Mouse (Mus musculus) forebrain, embryonic 13.5 days (tissue): ENCODE measurements around the gene Rps15. TPM values are rescaled to one million over a fixed set of nuclear protein-coding genes. Genes with fewer than 3 reads are reported as not detected.

Experiments
- ATAC-seq: fragments of 200-750 bp; cut with Nextera tagmentation; 2 replicates; pipeline ENCODE4 v1.8.0; 2017
- H3K27ac ChIP-seq: fragments of 300-500 bp; sonication (generic); 2 replicates; pipeline ENCODE4 v1.5.1; 2015; ENCODE audit warnings: inconsistent platforms, mild to moderate bottlenecking, moderate library complexity
- H3K27me3 ChIP-seq: fragments of 300-500 bp; sonication (generic); 2 replicates; pipeline ENCODE4 v1.6.1; 2015; ENCODE audit warnings: mild to moderate bottlenecking, inconsistent platforms
- H3K36me3 ChIP-seq: fragments of 300-500 bp; sonication (generic); 2 replicates; pipeline ENCODE4 v1.6.1; 2015; ENCODE audit warnings: mild to moderate bottlenecking, inconsistent platforms; ENCODE audit not compliant: poor library complexity, severe bottlenecking
- H3K4me1 ChIP-seq: fragments of 300-500 bp; sonication (generic); 2 replicates; pipeline ENCODE4 v1.6.1; 2015; ENCODE audit warnings: inconsistent platforms
- H3K4me2 ChIP-seq: fragments of 300-500 bp; sonication (generic); 2 replicates; pipeline ENCODE4 v1.6.1; 2015; ENCODE audit warnings: inconsistent platforms, mild to moderate bottlenecking, moderate library complexity
- H3K4me3 ChIP-seq: fragments of 300-500 bp; sonication (generic); 2 replicates; pipeline ENCODE4 v1.5.1; 2015; ENCODE audit warnings: mild to moderate bottlenecking, inconsistent platforms
- H3K9ac ChIP-seq: fragments of 300-500 bp; sonication (generic); 2 replicates; pipeline ENCODE4 v1.6.1; 2015; ENCODE audit warnings: mild to moderate bottlenecking, inconsistent platforms
- H3K9me3 ChIP-seq: fragments of 300-500 bp; sonication (generic); replicated peaks from 2 replicates; pipeline ENCODE4 v1.6.1; 2016; ENCODE audit warnings: inconsistent platforms
- WGBS: fragments of 180-500 bp; shearing (Covaris S2); methylation state at CpG from one replicate; pipeline ENCODE4 v1.1.7; 2015; 5-methylcytosine and 5-hydroxymethylcytosine counted together
- polyA plus RNA-seq: library from polyadenylated mRNA; unstranded; fragments of >200 nt; fragmentation: Nextera tagmentation; extraction: Ambion mirVana; gene quantifications from 2 replicates; pipeline ENCODE4 v1.2.1, GENCODE M21; 2015

The Rps15 gene
- polyA plus RNA-seq, 1 experiment from 2014 or later = 828 TPM

DNA sequence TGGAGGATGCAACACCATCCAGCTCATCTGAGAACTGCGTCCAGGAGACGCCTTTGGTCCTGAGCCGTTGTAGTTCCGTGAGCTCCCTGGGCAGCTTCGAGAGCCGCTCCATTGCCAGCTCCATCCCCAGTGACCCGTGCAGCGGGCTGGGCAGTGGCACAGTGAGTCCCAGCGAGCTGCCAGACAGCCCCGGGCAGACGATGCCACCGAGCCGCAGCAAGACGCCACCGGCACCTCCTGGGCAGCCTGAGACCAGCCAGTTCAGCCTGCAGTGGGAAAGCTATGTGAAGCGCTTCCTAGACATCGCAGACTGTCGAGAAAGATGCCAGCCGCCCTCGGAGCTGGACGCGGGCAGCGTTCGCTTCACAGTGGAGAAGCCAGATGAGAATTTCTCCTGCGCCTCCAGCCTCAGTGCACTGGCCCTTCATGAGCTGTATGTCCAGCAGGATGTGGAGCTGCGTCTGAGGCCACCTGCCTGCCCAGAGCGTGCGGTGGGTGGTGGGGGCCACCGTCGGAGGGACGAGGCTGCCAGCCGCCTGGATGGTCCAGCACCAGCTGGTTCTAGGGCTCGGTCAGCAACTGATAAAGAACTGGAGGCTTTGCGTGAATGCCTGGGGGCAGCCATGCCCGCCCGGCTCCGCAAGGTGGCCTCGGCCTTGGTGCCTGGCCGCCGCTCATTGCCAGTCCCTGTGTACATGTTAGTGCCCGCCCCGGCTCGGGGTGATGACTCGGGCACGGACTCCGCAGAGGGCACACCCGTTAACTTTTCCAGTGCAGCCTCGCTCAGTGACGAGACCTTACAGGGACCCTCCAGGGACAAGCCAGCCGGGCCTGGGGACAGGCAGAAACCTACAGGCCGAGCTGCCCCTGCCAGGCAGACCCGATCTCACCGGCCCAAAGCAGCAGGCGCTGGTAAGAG, 20.6 kb downstream of the Rps15 start:
- Histone ChIP-seq H3K36me3 (peaks cover 100% of the 10 kb centered on the region), H3K9me3 (no peaks in the 10 kb centered on the region), H3K27me3 (0 out of 2 replicates have a peak, but pooled peaks cover 3% of the 10 kb centered on the region), H3K4me1 (peaks cover 50% of the 10 kb centered on the region), H3K4me3 (no peak overlapping the region), H3K9ac (no peak overlapping the region), H3K27ac (no peak overlapping the region), H3K4me2 (no peak overlapping the region)
- no peak for ATAC-seq
- WGBS = 79% methylated on average over 54 of the region's 54 CpGs

GRCm38 (mm10) chr10:80313627-80314201, 21.5 kb downstream of the Rps15 start:
- 0 out of 2 replicates have a peak, but pooled peaks cover 3% of the 10 kb centered on the region for H3K27me3 ChIP-seq
- no peak overlapping the region for H3K4me3 ChIP-seq
- peaks cover 100% of the 10 kb centered on the region for H3K36me3 ChIP-seq
- H3K9ac ChIP-seq = no peak overlapping the region
- no peak overlapping the region for H3K4me2 ChIP-seq
- H3K4me1 ChIP-seq = peaks cover 54% of the 10 kb centered on the region
- no peak for ATAC-seq
- no peaks in the 10 kb centered on the region for H3K9me3 ChIP-seq
- 71% methylated on average over 20 of the region's 20 CpGs for WGBS
- no peak overlapping the region for H3K27ac ChIP-seq

DNA sequence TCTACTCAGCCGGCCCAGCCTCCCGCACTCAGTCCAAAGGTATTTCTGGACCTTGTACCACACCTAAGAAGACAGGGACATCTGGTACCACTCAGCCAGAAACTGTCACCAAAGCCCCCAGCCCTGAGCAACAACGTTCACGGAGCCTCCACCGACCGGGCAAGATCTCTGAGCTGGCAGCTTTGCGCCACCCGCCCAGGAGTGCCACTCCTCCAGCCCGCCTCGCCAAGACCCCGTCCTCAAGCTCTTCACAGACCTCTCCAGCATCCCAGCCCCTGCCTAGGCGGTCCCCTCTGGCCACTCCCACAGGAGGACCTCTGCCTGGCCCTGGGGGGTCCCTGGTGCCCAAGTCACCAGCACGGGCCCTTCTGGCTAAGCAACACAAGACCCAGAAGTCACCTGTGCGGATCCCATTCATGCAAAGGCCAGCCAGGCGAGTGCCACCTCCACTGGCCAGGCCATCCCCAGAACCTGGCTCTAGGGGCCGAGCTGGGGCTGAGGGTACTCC, 22.3 kb downstream of the Rps15 start:
- 59% methylated on average over 15 of the region's 16 CpGs for WGBS
- no peak for ATAC-seq
- H3K27me3 ChIP-seq = 0 out of 2 replicates have a peak, but pooled peaks cover 3% of the 10 kb centered on the region
- H3K9ac ChIP-seq = no peak overlapping the region
- no peak overlapping the region for H3K4me2 ChIP-seq
- no peaks in the 10 kb centered on the region for H3K9me3 ChIP-seq
- no peak overlapping the region for H3K4me3 ChIP-seq
- H3K4me1 ChIP-seq = peaks cover 63% of the 10 kb centered on the region
- no peak overlapping the region for H3K27ac ChIP-seq
- peaks cover 94% of the 10 kb centered on the region for H3K36me3 ChIP-seq

- no peak overlapping the region for H3K4me2 ChIP-seq
- H3K27ac ChIP-seq = no peak overlapping the region
- 0 out of 2 replicates have a peak overlapping the region, but pooled peaks have one; percentile 46 for H3K9ac ChIP-seq
- H3K27me3 ChIP-seq = 0 out of 2 replicates have a peak, but pooled peaks cover 3% of the 10 kb centered on the region
- H3K4me3 ChIP-seq = no peak overlapping the region
- H3K4me1 ChIP-seq = peaks cover 68% of the 10 kb centered on the region
- no peaks in the 10 kb centered on the region for H3K9me3 ChIP-seq
- WGBS = 63% methylated on average over 27 of the region's 27 CpGs
- H3K36me3 ChIP-seq = peaks cover 86% of the 10 kb centered on the region
- no peak for ATAC-seq
Measured at GRCm38 (mm10) chr10:80315315-80315714, 23.1 kb downstream of the Rps15 start.

DNA sequence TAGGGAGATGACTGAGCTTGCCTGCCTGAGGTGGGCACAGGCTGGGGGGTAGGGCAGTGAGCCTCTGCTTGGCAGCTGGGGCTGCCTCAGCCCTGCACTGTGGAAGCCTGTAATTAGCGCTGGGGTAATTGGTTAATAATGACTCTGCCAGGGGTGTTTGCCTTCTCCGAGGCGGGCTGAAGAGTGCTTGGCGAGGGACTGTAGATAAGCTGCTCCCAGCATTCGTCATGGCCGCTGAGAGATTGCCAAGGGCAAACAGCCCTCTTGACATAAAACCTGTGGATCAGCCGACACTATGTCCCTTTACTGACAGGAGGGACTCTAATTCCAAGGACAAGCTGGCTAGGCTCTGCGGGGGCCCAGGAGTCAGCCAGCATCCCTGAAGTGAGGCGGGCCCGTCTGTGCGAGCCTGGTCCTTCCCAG, 24.1 kb downstream of the Rps15 start:
- H3K27me3 ChIP-seq = 0 out of 2 replicates have a peak, but pooled peaks cover 3% of the 10 kb centered on the region
- no peaks in the 10 kb centered on the region for H3K9me3 ChIP-seq
- peaks cover 75% of the 10 kb centered on the region for H3K36me3 ChIP-seq
- 28% methylated on average over 11 of the region's 11 CpGs for WGBS
- peak overlapping the region; percentile 22; the same call in 1 of the 2 replicates for H3K4me2 ChIP-seq
- H3K9ac ChIP-seq = peak overlapping the region; percentile 46; the same call in 1 of the 2 replicates
- peak; percentile 48 for ATAC-seq
- no peak overlapping the region for H3K4me3 ChIP-seq
- peaks cover 71% of the 10 kb centered on the region for H3K4me1 ChIP-seq
- peak overlapping the region; percentile 52 for H3K27ac ChIP-seq

GRCm38 (mm10) chr10:80317011-80317410, 24.8 kb downstream of the Rps15 start:
- Histone ChIP-seq H3K9me3 (no peaks in the 10 kb centered on the region), H3K27me3 (0 out of 2 replicates have a peak, but pooled peaks cover 3% of the 10 kb centered on the region), H3K36me3 (peaks cover 69% of the 10 kb centered on the region), H3K9ac (no peak overlapping the region), H3K4me2 (peak overlapping the region; percentile 22; the same call in 1 of the 2 replicates), H3K4me1 (peaks cover 71% of the 10 kb centered on the region), H3K4me3 (no peak overlapping the region), H3K27ac (peak overlapping the region; percentile 52; the same call in 1 of the 2 replicates)
- ATAC-seq = no peak
- WGBS = 68% methylated on average over 9 of the region's 10 CpGs

DNA sequence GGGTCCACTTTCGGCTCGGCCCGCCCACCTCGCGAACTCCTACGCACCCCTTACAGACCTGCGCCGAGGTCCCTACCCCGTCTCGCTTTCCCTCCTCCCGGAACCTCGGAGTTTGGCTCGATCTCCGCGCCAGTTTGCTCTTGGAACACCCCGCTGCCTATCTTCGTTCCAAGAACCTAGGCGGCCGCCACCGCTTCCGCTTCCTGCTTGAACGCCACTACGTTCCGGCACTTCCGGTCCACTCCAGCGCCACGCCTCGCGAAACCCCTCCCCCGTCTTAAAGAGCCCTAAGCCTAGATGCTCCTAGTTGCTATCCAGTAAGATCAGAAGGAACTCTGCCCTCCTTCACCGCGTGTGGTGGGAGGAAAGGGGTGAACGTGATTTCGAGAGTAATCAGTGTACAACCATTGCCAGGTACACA, 28.1 kb downstream of the Rps15 start, which contains the start of gene 2310011J03Rik:
Gene 2310011J03Rik (minus strand): TSS at position 198 of the 421 bp plus-strand sequence.
- Histone ChIP-seq H3K27ac (peak within 1 kb of the TSS; percentile 41; the same call in 1 of the 2 replicates), H3K27me3 (0 out of 2 replicates have a peak, but pooled peaks cover 3% of the 10 kb centered on the region), H3K36me3 (peaks cover 36% of the 10 kb centered on the region), H3K4me3 (peak within 1 kb of the TSS; percentile 79), H3K9ac (peak within 1 kb of the TSS; percentile 82), H3K4me2 (peak within 1 kb of the TSS; percentile 94), H3K9me3 (no peaks in the 10 kb centered on the region), H3K4me1 (peaks cover 59% of the 10 kb centered on the region)
- under 1% methylated on average over 34 of the region's 34 CpGs for WGBS
- ATAC-seq = peak; percentile 71

DNA sequence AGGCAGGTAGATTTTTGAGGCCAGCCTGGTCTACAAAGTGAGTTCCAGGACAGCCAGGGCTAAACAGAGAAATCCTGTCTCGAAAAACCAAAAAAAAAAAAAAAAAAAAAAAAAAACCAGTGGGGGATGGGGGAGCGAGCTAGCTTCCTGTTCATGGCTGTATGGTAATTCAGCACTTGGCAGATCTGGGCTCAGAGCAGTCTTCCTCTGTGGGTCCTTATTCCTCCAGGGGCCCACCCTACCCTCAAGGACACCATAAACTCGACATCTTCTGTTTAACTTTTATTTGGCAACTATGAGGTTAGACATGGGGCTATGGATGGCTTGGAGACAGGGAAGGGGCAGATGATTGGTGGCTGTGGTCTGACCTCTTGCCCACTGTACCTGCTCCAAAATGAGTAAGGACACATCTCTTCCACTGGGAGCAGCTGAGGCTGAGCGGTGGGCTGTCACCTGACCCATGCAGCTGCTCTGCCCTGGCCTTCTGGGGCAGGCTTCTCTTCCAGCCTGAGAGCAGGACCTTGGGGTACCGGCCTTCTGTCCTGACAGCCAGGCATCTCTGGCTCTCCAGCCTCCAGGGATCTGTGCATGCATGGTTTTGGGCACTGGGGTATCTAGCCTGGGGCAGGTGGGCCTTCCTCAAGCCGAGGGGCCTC, 28.9 kb downstream of the Rps15 start:
- WGBS = 81% methylated on average over 6 of the region's 6 CpGs
- H3K9me3 ChIP-seq = no peaks in the 10 kb centered on the region
- H3K4me2 ChIP-seq = no peak overlapping the region
- 0 out of 2 replicates have a peak, but pooled peaks cover 3% of the 10 kb centered on the region for H3K27me3 ChIP-seq
- no peak for ATAC-seq
- no peak overlapping the region; the same call in 1 of the 2 replicates for H3K27ac ChIP-seq
- H3K4me3 ChIP-seq = no peak overlapping the region
- no peak overlapping the region for H3K9ac ChIP-seq
- peaks cover 51% of the 10 kb centered on the region for H3K4me1 ChIP-seq
- peaks cover 28% of the 10 kb centered on the region for H3K36me3 ChIP-seq

- no peaks in the 10 kb centered on the region for H3K9me3 ChIP-seq
- H3K4me1 ChIP-seq = peaks cover 43% of the 10 kb centered on the region
- no peak overlapping the region; the same call in 1 of the 2 replicates for H3K27ac ChIP-seq
- no peak for ATAC-seq
- peaks cover 20% of the 10 kb centered on the region for H3K36me3 ChIP-seq
- no peak overlapping the region for H3K4me3 ChIP-seq
- H3K9ac ChIP-seq = no peak overlapping the region
- WGBS = 93% methylated on average over 20 of the region's 21 CpGs
- H3K4me2 ChIP-seq = peak overlapping the region; percentile 88
- 0 out of 2 replicates have a peak, but pooled peaks cover 3% of the 10 kb centered on the region for H3K27me3 ChIP-seq
Measured at GRCm38 (mm10) chr10:80321670-80322581, 29.7 kb downstream of the Rps15 start.

- no peaks in the 10 kb centered on the region for H3K9me3 ChIP-seq
- H3K27me3 ChIP-seq = 0 out of 2 replicates have a peak, but pooled peaks cover 3% of the 10 kb centered on the region
- peak overlapping the region; percentile 60 for H3K9ac ChIP-seq
- H3K36me3 ChIP-seq = peaks cover 11% of the 10 kb centered on the region
- WGBS = 5% methylated on average over 28 of the region's 28 CpGs
- no peak for ATAC-seq
- no peak overlapping the region for H3K27ac ChIP-seq
- H3K4me3 ChIP-seq = peak overlapping the region; percentile 45
- peaks cover 36% of the 10 kb centered on the region for H3K4me1 ChIP-seq
- H3K4me2 ChIP-seq = peak overlapping the region; percentile 88
Measured at GRCm38 (mm10) chr10:80322811-80323211, 30.6 kb downstream of the Rps15 start.
